Mouse (Mus musculus): Measurements from ENCODE around the gene Dynlt1b. TPM values are rescaled to one million over a fixed set of nuclear protein-coding genes. Genes with fewer than 3 reads are reported as not detected.
"Not testable (repeated sequence)": the region's sequence is repeated elsewhere in the genome, so short reads cannot be mapped to it uniquely, and the experiment has no call there.

The Dynlt1b gene
- 10 to 100 TPM; 43.0 to 50.4 TPM for total RNA-seq (2021)
- long read RNA-seq, experiment 1, transcript Dynlt1b-201 (5 exons, 771 nt): major isoform, 12 of 18 reads
- long read RNA-seq, experiment 1, partial matches to known transcripts: 4 of 18 reads
- long read RNA-seq, experiment 1, other reads (novel, unspliced or antisense): 2 of 18 reads
- long read RNA-seq, experiment 2, transcript Dynlt1b-201 (5 exons, 771 nt): major isoform, 14 of 21 reads
- long read RNA-seq, experiment 2, partial matches to known transcripts: 6 of 21 reads
- long read RNA-seq, experiment 2, other reads (novel, unspliced or antisense): 1 of 21 reads

DNA sequence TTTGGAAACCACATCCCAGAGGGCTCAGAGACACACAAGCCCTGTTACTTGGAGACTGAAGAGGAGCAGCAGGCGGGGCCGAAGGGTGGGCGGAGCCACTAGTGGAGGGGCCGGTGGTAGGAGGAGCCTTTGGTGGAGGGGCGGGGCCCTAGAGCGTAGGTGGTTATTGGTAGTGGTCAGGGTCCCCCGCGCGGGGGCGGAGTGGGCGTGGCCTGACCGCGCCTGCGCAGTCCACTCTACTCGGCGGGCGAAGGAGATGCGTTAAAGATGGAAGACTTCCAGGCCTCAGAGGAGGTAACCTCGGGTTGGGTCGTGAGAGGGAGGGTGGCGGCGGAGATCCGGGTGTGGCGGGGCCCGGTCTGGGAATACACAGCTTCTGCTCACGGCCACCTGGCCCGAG, at the start of gene Dynlt1b:
Dynlt1b (plus strand) TSS at position 168 of the 400 bp plus-strand sequence.
- DNase-seq (ENCODE audit: low spot score): peak; percentile 100

DNA sequence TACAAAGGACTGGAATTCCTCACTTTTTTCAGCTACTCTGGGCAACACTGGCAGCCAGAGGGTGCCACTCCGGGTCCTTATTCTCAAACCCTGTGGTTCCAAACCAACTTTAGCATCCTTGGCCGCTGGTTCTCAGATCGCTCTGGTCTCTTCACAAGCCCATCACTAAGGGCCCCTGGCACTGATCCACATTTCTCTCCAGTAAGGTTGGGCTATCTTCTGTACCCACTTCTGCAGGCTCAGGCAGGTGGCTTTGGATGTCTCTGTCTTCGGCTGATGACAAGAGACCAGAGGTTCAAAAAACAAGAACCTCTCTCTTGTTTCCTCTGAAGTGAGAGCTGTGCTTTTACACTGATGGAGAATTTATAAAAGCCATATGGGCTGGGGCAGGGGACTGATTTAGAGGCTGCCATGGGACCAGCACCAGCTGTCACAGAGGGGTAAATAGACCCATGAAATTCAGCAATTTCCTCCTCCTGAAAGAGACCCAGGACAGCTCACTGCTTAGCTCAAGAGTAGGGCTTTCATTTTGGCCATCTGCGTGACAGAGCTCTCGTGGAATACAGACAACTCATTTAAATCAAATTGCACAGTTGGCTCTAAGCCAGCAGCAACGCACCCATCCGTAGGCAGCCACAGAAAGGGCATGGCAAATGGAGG, 49.6 kb upstream of the Dynlt1b start:
- not testable (repeated sequence) for DNase-seq (ENCODE audit: low spot score)

DNA sequence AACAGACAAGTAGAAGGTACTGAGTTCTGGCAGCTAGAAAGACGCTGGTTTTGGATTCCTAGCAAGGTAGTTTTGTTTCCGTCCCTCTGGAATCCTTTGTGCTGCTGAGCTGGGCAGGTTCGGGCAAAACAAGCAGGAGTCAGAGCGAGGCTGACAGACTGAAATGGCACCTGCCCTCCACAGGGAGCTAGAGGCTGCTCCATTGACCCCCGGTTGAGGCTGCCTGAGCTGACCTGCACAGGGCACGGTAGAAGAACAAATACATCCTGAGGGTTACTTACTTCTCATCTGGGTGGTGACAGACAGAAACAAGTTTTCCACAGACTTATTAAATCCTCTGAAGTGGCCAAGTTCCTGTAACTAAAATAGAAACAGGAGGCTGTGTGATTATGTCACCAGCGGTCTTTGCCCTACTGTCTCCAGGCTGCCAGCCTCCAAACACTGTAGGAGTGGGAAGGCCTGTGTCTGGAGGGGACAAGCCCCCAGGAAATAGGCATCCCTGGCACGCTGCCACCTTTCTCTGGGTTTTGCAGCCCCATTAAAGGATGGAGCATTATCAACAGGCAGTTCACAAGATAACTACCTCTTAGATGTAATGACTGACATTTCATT, 48.7 kb upstream of the Dynlt1b start:
- not testable (repeated sequence) for DNase-seq (ENCODE audit: low spot score)

DNA sequence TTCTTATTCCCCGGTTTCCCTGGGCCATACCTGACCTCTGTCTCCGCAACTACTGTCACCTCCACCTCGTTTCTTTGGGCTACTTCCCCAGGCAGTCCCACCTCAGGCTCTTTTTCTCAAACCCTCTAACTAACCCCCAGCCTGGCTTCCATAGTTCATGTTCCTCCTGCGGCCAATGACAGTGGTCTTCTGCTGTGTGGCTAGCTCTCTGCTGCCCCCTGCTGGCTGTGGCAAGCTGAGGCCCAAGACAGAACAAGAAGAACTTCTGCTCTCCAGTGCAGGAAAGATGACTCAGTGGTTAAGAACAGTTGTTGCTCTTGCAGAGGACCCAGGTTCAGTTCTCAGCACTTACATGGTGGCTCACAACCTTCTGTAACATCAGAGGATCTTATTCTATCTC, 43.0 kb upstream of the Dynlt1b start:
- DNase-seq (ENCODE audit: low spot score): not testable (repeated sequence)

DNA sequence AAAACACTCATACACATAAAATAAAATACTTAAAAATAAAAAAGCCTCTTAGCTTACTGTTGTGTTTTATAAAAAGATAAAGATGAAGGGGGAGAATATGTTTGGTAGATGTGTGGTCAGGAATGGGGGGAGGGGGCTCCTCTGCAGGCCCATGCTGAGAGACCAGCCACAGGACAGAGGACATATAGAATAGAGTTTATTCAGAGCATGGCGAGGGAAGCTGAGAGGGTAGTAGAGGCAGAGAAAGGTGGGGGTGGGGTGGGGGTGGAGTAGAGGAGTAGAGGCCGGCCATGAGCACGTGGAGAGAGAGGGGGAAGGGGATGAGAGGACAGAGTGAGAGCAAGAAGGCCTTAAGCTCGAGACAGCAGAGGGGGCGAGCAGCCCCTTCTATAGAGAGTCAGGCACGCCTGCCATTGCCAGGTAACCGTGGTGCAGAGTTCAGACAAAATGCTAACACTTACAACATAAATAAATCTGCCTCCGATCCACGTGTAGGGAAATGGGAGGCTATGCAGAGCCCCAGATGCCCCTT, 42.5 kb upstream of the Dynlt1b start:
- DNase-seq (ENCODE audit: low spot score): not testable (repeated sequence)

DNA sequence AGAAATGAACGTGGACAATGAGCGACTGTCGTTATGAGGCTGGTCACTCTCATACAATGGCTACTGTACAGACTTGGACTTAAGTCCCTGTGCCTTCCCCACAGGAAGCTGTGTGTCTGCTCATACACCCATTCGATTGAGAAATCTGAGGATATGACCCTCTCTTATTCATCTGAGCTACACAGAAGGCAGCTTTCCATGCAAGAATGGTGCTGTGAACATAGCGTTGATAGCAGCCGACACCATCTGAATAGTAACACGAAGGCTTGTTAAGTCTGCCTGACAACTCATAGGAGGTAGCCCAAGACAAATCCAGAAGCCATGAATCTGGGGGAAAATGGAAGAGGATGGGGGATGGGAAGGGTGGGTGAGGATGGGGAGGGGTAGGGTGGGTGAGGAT, 40.4 kb upstream of the Dynlt1b start:
- not testable (repeated sequence) for DNase-seq (ENCODE audit: low spot score)

DNA sequence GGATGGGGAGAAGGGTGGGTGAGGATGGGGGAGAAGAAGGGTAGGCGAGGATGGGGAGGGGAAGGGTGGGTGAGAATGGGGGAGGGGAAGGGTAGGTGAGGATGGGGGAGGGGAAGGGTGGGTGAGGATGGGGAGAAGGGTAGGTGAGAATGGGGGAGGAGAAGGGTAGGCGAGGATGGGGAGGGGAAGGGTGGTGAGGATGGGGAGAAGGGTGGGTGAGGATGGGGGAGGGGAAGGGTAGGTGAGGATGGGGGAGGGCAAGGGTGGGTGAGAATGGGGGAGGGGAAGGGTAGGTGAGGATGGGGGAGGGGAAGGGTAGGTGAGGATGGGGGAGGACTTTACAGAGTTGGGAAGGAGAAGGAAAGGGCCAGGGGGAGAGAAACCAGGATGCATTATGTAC, 39.2 kb upstream of the Dynlt1b start:
- not testable (repeated sequence) for DNase-seq (ENCODE audit: low spot score)

DNA sequence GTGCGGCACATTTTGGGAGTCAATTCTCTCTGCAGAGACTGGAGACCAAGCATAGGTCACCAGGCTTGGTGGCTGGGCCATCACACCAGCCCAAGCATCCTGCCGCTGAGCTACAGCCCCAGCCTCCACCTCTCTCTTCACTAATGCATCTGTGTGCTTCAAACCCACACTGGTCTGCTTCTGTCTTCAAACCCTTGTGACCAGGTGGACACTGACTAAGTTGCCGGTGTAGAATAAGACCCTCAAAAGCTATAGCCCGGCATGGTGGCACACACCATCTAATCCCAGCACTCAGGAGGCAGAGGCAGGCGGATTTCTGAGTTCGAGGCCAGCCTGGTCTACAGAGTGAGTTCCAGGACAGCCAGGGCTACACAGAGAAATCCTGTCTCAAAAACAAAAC, 38.2 kb upstream of the Dynlt1b start:
- DNase-seq (ENCODE audit: low spot score): not testable (repeated sequence)

DNA sequence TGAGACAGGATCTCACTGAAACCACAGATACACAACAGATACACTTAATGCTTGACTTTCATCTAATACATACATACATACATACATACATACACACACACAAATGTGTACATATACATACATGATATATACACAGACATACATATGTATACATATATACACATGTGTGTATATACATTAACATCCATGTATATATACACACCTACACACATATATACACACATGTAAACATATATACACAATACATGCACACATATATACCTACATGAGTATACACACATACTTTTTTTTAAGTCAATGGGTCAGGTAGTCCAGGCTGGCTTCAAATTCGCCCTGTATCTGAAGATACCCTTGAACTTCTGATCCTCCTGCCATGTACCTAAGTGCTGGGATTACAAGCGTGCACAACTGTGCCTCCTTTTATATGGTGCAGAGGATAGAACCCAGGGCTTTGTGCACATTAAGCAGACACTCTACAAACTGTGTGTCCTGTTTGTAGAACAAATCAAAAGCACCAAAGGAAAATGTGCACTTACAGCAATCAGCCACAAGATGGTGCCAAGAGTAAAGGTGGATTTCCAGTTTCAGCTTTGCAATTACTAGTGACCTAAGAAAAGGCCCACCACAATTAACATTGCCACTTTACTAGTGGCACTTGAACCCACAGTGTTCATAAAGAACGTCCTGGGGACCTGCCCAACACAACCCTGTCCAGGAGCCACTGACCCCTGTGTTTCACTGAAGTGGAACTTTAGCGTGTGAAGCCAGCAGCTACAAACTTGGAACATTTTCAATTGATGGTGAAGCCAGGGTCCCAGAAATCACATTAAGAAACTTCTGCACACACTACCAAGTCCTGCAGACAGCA, 37.2 kb upstream of the Dynlt1b start:
- DNase-seq (ENCODE audit: low spot score): not testable (repeated sequence)

DNA sequence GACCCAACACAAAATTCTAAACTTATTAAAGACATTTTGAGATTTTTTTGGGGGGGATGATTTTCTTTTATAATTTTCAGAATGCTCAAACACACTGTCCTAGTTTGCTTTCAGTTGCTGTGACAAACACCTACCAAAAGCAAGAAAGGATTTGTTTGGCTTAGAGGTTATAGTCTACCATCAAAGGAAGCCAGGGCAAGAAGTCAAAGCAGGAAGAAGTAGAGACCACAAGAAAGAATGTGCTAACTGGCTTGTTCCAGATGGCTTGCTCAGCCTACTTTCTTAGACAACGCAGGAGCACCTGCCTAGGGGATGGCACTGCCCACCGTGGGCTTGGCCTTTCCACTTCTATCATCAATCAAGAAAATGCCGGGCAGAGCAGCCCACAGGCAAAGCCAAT, 31.8 kb upstream of the Dynlt1b start:
- DNase-seq (ENCODE audit: low spot score): not testable (repeated sequence)

DNA sequence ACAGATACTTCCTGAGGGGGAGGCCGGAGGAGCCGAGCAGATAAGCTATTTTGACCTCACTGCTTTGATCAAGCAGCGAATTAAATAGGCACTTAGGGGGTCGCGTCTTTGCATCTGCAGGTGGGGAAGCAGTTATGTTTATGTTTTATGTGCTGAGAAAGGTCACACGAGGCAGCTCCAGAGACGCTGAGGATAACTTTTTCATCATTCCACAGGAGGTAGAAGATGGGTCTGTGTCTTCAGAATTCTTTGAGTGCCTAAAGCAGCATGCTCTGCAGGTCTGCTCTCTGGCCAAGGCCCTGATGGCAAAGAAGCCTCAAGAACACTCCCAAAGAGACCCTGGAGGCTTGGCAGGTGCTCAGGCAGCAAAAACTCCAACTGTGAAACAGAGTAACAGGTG, 31.1 kb upstream of the Dynlt1b start:
- DNase-seq (ENCODE audit: low spot score): not testable (repeated sequence)

DNA sequence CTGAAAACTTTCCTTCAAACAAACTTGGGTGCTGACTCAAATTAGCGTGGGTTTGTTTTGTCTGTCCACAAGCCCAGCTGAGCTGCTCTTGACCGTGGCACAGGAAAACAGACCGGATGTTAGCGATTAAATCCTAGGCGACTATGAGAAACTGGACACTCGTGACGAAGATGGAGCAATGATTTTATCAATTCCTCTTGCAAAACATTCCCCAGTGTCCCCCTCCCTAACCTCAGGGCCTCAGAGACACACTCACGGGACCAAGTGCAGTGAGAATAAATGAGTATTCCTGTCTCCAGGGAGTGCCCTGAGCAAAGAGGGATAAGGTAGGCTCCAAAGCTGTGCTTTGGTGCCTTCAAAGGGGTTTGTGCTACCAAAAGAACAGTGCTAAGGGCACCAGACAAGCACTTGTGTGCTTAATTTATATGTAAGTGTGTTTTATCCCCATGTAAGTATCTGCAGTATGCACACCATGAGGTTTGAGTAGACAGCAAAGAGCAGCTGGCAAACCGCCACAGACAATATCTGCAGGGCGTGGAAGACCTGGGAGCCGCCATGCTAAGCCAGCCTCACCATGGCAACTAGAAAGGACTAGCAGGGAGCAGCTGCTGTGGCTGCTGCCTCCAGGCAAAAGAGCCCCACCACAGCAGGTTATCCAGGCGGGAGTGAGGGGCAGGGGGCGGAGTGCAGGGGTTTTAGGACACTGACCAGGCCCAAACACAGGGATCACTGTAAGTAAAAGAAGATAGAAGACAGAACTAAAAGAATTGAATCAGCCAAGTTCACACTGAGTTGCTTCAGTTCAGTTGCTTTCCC, 30.4 kb upstream of the Dynlt1b start:
- not testable (repeated sequence) for DNase-seq (ENCODE audit: low spot score)

DNA sequence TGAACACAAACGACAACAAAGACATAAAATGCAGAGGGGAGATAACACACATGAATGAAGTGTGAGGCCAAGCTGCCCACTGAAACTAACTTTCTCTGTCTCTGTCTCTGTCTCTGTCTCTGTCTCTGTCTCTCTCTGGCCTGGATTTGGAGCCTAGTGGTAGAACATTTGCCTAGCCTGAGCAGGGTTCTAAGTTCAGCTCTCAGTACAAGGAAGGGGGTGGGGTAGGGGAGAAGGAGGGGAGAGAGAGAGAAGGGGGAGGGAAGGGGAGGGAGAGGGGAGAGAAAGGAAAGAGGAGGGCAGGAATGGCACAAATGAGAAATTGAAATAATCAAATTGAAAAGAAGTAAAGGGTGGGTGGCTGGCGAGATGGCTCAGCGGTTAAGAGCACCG, 29.8 kb upstream of the Dynlt1b start:
- not testable (repeated sequence) for DNase-seq (ENCODE audit: low spot score)

DNA sequence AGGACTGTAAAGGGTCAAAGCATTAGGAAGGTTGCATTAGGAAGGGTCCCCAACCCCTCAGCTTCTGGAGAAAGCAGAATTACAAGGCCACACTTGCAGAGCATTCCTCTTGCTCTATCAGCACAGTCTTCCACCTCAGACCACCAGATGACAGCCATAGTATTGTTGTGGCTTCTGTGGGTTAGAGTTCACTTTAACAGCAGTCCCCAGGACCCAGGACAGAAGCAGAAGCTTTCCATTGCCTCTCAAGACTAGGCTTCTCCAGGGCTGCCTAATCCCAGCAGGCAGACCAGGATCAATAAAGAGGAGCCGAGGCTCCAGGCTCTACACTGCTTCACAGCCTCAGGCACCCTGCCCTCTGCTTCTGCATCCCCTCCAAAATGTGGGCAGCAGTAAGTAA, 25.4 kb upstream of the Dynlt1b start:
- not testable (repeated sequence) for DNase-seq (ENCODE audit: low spot score)

DNA sequence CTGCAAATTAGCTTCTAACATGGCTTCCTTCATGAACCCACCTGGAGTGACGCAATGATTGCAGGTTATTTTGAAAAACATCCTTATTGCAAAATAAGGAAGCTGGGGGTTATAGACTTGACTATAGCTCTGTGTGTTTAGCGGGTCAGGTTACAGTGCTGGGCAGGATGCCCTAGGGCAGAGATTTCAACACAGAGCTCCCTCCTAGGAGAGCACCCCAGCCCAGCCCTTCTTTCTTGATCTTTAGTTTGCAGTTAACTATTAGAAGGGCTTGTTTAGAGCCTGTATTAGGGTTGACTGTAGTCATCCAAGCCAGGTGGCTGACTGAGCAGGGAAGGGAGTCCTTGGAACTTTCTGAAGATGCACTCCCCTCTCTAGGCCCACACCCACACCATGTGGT, 22.9 kb upstream of the Dynlt1b start:
- not testable (repeated sequence) for DNase-seq (ENCODE audit: low spot score)

DNA sequence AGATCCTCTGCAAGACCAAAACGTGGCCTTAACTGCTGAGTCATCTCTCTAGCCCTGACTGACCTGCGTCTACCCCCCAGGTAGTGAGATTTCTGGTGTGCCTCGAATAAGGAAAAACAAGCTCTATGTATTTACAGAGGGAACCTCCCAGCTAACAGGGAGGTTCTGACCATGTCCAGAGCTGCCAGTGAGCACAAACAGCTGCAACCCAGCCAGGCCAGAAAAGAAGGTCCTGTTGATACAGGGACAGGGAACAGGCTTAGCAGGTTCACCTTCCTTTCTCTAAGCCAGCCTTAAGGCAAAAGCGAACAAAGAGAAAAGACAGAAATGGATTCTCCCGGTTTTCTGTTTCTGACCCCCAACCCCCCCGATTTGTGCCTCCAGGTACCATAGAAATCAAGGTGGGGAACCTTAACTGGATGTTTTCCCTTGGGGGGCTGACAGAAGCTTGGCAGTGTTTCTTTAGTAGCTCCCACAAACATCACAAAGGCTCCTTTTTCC, 19.1 kb upstream of the Dynlt1b start:
- not testable (repeated sequence) for DNase-seq (ENCODE audit: low spot score)

DNA sequence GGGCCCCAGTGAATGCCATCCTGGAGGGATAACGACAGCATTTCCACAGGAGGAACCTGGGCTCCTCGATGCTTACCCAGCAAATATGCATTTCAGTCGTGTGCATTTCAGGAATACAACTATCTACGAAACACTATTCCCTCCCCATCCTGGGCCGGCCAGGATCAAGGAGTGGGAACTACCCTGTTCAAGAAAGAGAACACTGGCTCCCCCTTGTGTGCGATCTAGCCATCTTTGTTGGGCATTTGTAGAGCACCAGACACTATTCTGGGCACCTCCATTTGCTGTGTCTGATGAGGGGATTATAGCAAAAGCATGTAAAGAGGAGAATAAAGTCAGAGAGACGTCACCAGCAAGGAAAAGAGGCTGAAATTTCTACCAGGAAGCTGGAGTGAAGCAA, 12.8 kb upstream of the Dynlt1b start:
- DNase-seq (ENCODE audit: low spot score): not testable (repeated sequence)

DNA sequence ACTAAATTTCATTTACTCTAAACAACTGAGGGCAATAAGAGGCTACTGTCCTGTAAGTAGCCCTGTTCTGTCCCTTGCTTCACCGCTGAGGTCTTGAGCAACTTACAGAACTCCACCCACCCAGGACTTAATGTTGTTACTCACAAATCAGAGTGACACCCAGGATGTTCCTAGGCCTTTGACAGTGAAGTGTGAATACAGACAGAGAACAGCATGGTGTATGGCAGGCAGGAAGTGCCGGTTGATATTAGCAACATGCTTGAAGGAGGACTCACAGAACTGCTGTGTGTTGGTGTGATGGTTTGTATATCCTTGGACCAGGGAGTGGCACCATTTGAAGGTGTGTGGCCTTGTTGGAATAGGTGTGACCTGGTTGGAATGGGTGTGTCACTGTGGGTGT, 9.4 kb upstream of the Dynlt1b start:
- not testable (repeated sequence) for DNase-seq (ENCODE audit: low spot score)

DNA sequence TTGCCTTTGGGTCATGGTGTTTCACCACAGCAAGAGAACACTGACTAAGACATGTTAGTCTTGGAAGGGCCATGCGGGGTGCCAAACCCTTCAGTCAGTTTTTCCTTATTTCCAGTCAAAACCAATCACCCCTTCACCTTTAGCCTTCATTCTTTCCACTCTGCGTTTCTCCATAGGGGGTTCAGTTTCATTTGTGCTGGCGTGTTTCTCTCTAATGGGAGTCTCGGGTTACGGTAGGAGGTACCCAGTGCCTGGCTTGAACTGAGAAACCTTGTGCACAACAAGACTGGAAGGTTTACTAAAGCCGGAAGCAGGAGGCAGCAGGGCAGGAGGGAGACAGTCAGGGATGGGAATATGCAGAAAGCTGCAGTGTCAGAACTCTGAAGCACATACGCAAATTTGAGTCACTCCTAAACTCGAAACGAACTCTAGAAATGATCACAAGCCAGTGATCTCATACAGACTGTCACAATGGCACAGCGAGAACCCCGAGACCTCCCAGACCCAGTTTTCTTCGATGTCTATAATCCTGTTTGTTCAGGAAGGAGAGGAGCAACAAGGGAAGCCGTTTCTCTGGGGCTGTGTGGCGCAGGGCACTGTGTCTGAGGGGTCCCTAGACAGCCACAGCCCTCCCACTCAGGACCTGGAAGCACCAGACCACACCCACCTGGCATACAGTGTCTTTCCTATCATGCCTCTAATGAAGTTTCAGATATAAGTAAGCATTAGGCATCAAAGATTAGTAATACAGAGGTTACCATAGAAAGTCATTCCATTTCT, 8.2 kb upstream of the Dynlt1b start:
- not testable (repeated sequence) for DNase-seq (ENCODE audit: low spot score)

All from gastrocnemius, adult 18-20 months (tissue).